Mouse (Mus musculus): ENCODE results near the gene Mxd1.

DNA sequence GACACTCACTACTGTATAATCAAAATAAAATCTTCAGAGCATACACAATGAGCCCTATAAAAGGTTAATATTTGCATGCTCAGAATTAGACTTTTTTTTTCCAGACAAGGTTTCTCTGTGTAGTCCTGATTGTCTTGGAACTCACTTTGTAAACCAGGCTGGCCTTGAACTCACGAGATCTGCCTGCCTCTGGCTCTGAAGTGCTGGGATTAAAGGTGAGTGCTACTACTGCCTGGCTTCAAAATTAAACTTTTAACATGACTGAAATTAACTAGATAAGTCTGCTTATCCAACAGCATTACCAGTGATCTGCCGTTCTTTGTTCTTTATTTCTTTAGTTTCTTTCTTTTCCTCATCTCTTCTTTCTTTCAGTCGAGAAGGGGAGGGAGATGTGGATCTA lies 12.3 kb upstream of the Mxd1 start:
- TF ChIP-seq E2F4 (IDR thresholded peaks at IDR 0.05; ENCODE audit: insufficient read depth) (no peak), POLR2A (IDR thresholded peaks at IDR 0.05; ENCODE audit: insufficient read length, low read depth) (no peak), MYOD1 (IDR thresholded peaks at IDR 0.05; ENCODE audit: control insufficient read depth in 1 of 3, insufficient read length in 2 of 3, low read depth in 2 of 3) (no peak), CEBPB (IDR thresholded peaks at IDR 0.05; ENCODE audit: insufficient read depth, poor library complexity, severe bottlenecking) (no peak), REST (IDR thresholded peaks at IDR 0.05; ENCODE audit: insufficient read depth, insufficient read length) (no peak), TCF12 (IDR thresholded peaks at IDR 0.05; ENCODE audit: insufficient read depth, poor library complexity, severe bottlenecking) (no peak), MAX (IDR thresholded peaks at IDR 0.05; ENCODE audit: low read depth) (no peak), TCF3 (IDR thresholded peaks at IDR 0.05; ENCODE audit: insufficient read length, low read depth) (no peak)
